Mouse (Mus musculus) gastrocnemius, adult 2 months (tissue): Measurements from ENCODE around the gene Tent2. TPM values are rescaled to one million over a fixed set of nuclear protein-coding genes. Genes with fewer than 3 reads are reported as not detected.
"Not testable (repeated sequence)": the region's sequence is repeated elsewhere in the genome, so short reads cannot be mapped to it uniquely, and the experiment has no call there.

Source experiments
- DNase-seq: peaks from one replicate; pipeline ENCODE4 v3.0.0; 2022
- H3K27ac ChIP-seq: fragments of 200-600 bp; 2 replicates; pipeline ENCODE4 v1.8.1; 2022; ENCODE audit warnings: mild to moderate bottlenecking
- H3K4me3 ChIP-seq: fragments of 200-600 bp; 2 replicates; pipeline ENCODE4 v1.8.1; 2022; ENCODE audit warnings: mild to moderate bottlenecking, moderate library complexity
- CTCF ChIP-seq: fragments of 200-600 bp; IDR thresholded peaks from 2 replicates; pipeline ENCODE4 v1.8.1; 2022; ENCODE audit warnings: antibody characterized with exemption, mild to moderate bottlenecking, moderate library complexity
- intact Hi-C: fragments of 180-260 bp; cut with DNase I; formaldehyde crosslinking; loops from one replicate; pipeline ENCODE4 v1.15.1; 2025
- long read RNA-seq, 2 experiments: library from polyadenylated mRNA; stranded (forward); transcript quantifications; one replicate each; pipeline ENCODE4 v2.0.0; 2021
- total RNA-seq, 2 experiments: library from RNA; stranded (reverse); gene quantifications; 2 replicates each; pipeline ENCODE4 v1.2.3; 2021

Gene Tent2
- 10 to 100 TPM; 10.2 to 12.4 TPM for total RNA-seq
- long read RNA-seq, experiment 1, transcript Tent2-201 (15 exons, 2,990 nt), result major isoform, 5 of 16 reads
- long read RNA-seq, experiment 1, partial matches to known transcripts, result 1 of 16 reads
- long read RNA-seq, experiment 1, other reads (novel, unspliced or antisense), result 8 of 16 reads
- long read RNA-seq, experiment 2, partial matches to known transcripts, result 0 of 9 reads
- long read RNA-seq, experiment 2, other reads (novel, unspliced or antisense), result 4 of 9 reads

DNA sequence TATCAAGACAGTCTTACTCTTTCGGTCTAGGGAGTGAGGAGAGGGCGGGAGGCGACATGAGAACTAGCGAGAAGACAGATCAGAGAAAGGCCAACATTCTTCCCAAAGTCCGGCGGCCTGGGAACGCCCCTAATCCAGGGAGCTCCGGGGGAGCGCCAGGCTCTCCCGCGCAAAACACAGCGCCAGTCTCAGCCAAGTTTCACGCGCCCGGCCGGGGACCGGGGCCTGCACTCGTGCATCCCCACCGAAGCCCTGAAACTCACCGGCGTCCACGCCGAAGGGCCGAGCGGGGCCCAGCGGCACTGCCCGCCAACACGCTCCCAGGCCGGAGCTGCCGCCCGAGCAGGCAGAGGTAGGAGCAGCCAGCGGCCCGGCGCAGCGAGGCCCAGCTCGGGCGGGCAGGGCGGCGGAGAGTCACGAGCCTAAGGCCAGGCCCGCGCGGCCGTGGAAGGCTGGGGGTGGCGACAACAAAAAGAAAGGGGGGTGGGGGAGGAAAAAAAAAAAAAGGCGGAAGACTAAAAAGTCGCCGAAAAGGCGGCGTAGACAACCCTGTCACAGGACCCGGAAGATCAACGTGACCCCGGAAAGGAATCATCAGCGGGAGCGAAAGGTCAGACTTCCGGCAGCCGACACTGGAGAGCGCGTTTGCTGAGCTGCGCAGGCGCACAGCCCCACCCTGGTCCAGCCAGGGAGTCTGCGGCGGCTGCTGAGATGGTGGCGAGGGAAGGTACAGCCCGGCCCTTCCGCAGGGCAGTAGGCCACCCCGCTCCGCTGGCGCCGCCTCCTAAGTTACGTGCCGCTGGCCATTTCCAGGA lies at the start of gene Tent2:
Gene Tent2, minus strand, starts transcription at position 555 of the 815 bp plus-strand sequence.
- DNase-seq, result peak; percentile 98
- intact Hi-C loops, result loop anchor here (5.0 kb wide), 1 partner anchor 50 kb away; no protein-coding TSS in a partner anchor
- no peak for TF ChIP-seq CTCF

DNA sequence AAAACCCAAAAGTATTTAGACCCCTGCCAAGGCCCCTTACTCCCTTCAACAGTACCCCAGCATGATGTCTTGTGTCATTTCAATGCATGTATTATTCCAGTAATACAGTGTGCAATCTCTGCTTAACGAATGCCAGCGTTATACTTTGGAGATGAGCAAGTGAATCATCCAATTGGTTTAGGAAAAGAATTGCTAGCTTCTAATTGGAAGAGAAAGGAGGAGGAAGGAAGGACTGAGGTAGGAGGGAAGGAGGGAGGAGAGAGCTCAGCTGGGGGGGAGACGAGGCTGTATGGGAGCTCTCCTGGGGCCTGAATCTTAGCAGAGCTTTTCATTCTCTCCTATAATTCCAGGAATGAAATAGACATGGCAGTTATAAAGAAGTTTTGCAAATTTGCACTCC lies 49.0 kb upstream of the Tent2 start:
- Histone ChIP-seq H3K27ac (peak overlapping the region; percentile 20; the same call in 1 of the 2 replicates), H3K4me3 (no peak overlapping the region)
- no peak for TF ChIP-seq CTCF
- intact Hi-C loops, result loop anchor here (5.0 to 10.0 kb wide), 2 partner anchors 49 to 156 kb away; partner anchors contain the start of gene Tent2
- DNase-seq, result no peak

More for the DNA sequence above, at the start of gene Tent2:
- peak within 1 kb of the TSS; percentile 96 for H3K27ac ChIP-seq
- H3K4me3 ChIP-seq, result peak within 1 kb of the TSS; percentile 80

DNA sequence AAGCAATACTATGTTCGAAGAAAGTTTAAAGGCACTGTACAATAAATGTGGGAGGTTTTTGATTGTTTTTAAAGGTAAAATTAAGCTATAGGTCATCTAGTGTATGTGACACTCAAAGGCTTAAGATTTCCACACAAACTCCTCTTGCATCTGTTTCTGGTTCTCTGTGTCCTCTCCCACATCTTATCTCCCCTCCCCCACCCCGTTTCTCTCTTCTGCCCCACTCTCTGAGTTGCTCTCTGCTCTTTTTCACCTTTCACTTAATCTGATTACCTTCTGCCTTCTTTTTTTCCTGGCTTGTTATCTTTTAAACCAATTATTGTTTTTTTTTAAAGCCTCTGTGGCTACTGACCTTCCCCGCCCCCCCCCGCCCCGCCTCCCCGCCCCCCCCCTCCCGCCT lies 47.4 kb upstream of the Tent2 start:
- no peak for DNase-seq

DNA sequence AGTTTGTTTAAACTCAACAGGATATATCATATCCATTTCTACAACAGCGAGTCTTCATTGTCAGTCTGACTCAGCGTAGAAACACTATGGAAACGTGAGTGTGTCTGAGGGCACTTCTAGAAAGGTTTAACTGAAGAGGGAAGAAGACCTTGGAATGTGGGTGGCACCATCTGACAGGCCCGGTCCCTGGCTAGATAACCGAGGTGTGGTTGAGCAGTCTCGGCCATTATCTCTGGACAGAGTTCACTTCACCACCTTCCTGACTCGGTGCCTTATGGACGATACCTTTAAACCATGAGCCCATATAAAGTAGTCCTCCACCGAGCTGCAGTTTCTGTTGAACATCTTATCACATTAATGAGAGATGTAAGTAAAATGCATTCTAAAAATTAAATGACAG lies 46.9 kb upstream of the Tent2 start:
- no peak for DNase-seq
- intact Hi-C loops, result no loop called here
- Histone ChIP-seq H3K4me3 (no peak overlapping the region), H3K27ac (no peak overlapping the region)
- no peak for TF ChIP-seq CTCF

More for the DNA sequence above, 47.4 kb upstream of the Tent2 start:
- Histone ChIP-seq H3K27ac (no peak overlapping the region), H3K4me3 (no peak overlapping the region)
- TF ChIP-seq CTCF, result no peak
- intact Hi-C loops, result no loop called here

DNA sequence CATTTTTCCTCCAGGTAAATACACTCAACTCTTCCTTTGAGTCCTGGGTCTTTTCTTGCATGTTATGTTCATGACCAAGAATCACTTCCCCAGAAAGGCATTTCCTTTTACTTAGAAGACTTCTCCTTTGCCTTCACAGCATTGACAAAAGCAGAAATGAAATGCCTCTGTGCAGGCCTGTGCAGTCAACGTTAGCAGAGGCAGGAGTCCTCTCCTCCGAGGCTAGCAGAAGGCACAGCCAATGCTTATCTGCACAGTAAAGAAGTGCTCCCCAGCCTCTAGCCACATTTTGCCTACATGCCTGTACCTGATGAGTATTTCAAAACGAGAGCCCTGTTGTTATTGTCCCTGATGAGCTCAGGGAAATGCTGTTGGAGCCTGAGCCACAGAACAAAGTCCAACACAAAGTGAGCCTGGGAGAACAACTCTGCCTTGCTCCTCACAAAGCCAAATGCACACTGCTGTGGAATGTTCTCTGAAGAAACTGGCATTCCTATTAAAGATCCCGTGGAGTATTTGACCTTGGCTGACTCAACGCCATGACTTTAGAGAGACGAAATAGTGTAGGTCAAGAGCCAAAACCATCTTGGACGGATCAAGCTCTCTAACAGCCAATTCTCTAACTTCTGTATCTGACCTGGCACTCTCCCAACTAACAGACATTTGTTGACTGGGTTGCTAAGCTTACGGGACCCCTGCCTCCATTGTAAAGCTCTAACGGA lies 45.7 kb upstream of the Tent2 start:
- Histone ChIP-seq H3K4me3 (no peak overlapping the region), H3K27ac (peak overlapping the region; percentile 32; the same call in 1 of the 2 replicates)
- intact Hi-C loops, result no loop called here
- DNase-seq, result no peak
- TF ChIP-seq CTCF, result no peak

DNA sequence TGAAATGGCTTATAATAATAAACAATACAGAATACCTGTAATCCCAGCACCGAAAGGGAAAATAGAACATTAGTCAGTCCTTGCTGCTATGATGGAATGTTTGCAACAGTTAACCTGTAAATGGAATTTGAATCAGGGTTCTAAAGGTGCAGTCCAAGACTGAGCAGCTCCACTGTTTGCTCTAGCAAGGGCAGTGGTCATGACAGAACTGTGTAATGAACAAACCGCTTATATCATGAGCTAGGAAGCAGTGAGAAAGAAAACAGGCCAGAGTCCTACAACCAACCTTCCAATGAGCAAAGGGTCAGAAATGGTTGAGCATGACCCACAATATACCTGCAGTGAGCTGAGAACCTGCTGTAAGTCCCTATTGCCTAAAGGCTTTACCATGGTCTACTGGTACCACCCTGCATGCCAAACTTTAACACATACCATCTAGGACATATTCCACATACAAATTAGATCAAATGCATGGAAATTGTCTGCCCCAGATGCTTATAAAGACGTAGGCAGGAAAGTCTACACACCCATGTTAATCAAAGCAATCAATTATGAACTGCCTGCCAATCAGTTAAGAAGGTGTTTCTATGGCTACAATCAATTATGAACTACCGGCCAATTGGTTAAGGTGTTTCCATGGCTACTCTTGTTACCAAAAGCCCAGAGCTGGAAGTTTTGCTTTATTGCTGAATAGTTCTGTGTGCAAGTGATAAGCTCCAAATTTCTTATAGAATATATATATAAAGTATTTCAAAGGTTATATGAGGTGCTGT lies 42.3 kb upstream of the Tent2 start:
- H3K4me3 ChIP-seq, result no peak overlapping the region
- H3K27ac ChIP-seq, result no peak overlapping the region
- intact Hi-C loops, result no loop called here
- DNase-seq, result no peak
- TF ChIP-seq CTCF, result no peak

DNA sequence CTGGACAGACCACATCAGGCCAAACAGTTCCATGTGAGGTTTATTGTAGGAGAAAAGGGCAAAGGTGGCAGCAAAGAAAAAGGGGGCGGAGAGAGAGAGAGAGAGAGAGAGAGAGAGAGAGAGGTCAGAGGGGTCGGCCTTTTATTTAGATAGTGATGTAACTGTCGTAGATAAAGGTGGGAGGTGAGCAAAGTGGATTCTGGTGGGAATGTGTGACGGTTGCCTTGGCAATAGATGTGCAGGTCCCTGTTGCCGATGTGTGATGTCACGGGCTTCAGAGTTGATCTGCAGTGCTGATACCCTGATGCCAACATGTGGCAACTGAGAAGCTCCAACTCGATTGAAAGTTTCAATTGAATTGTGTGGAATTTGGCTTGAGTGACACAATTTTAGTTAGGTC lies 40.1 kb upstream of the Tent2 start:
- DNase-seq, result no peak
- intact Hi-C loops, result no loop called here
- Histone ChIP-seq H3K4me3 (no peak overlapping the region), H3K27ac (no peak overlapping the region)
- no peak for TF ChIP-seq CTCF

DNA sequence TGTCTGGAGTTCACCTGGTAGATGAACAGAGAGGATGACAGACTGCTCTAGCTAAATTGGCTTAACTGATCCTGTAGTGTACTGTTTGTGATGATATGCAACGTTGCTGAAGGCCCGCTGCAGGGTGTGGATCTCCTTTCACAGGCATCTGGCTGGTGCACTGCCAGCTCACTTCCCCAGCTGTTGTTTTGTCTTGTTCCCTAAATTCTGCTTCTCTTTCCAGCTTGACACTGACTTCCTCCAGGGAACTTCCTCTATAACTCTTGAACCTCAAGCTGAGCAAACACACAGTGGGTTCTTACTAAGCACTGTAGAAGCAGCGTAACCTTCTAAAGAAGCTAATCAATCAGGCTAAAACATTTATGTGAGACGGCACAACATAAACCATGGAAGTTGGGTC lies 38.8 kb upstream of the Tent2 start:
- Histone ChIP-seq H3K27ac (peak overlapping the region; percentile 35; the same call in 1 of the 2 replicates), H3K4me3 (no peak overlapping the region)
- intact Hi-C loops, result no loop called here
- DNase-seq, result peak; percentile 66
- no peak for TF ChIP-seq CTCF

DNA sequence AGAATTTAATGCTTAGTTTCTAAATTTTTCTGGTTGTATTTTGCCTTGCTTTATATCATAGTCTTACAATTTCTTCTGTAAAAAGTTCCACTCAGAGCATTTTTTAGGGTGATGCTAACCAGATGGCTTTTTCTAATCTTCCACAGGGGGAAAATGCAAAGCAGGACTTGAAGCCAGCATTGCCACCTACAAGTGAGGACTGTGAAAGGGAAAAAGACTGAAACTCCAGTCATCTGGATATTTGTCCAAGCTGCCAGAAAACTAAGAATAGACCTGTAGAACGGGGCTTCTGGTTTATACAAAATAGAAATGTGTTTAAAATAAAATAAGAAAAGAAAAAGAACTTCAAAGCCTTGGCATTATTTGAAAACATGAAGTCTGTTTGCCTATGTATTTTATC lies 19.6 kb upstream of the Tent2 start:
- H3K27ac ChIP-seq, result no peak overlapping the region
- DNase-seq, result no peak
- intact Hi-C loops, result no loop called here
- no peak overlapping the region for H3K4me3 ChIP-seq
- TF ChIP-seq CTCF, result no peak

DNA sequence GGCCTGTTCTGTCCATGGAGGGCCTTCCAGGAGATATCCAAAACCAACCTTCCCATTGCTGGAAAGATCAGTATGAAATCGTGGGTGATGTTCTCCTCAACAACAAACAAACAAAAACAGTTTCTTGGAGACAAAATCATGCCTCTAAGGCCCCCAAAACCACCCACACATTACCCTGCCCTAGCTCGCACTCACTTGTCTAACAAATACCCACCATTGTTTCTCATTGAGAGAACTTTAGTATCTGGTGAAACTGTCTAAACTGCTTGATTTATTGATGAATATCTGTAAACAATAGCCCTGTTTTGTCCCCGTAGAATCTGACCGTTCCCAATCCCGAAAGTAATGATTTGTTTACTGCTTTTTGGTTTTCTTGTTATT lies 451 bp upstream of the Tent2 start:
- TF ChIP-seq CTCF, result no peak
- intact Hi-C loops, result loop anchor here (5.0 kb wide), 1 partner anchor 50 kb away; no protein-coding TSS in a partner anchor
- no peak for DNase-seq
- Histone ChIP-seq H3K4me3 (peak overlapping the region; percentile 80), H3K27ac (peak overlapping the region; percentile 96)

DNA sequence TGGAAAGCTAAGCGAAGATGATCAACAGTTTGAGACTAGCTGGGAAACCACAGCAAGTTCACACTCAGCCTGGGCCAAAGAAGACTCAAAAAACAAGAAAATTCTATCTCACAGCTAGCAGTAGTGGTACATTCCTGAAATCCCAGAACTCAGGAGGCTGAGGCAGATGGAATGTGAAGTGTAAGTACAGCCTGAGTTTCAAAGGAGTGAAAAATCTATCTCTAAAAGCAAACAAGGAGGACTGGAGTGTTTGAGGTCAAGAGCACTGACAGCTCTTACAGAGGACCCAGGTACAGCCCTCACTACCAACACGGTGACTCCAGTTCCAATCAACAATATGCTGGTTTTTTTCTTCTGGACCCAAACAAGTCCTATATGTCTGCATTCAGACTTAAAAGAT lies 2.8 kb downstream of the Tent2 start:
- DNase-seq, result no peak
- intact Hi-C loops, result no loop called here
- Histone ChIP-seq H3K4me3 (no peak overlapping the region), H3K27ac (no peak overlapping the region)
- no peak for TF ChIP-seq CTCF

DNA sequence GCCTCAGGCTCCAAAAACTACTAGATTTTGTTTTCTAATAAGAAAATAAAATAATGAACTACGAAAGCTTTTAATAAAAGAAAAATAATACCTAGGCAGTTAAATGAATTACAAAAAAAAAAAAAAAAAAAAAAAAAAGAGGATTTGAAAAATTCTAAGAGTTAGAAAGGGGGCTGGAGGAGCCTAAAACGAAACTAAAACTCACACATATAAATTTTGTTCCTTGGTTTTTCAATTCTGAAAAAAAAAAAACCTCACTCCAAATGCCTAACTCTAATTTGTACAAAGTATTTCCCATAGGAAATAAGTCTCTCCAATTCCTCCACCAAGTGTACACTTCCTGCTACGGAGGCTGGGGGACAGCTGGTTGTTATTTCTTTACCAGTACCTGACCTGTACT lies 3.4 kb downstream of the Tent2 start:
- Histone ChIP-seq H3K4me3 (no peak overlapping the region), H3K27ac (no peak overlapping the region)
- TF ChIP-seq CTCF, result no peak
- DNase-seq, result no peak
- intact Hi-C loops, result no loop called here

DNA sequence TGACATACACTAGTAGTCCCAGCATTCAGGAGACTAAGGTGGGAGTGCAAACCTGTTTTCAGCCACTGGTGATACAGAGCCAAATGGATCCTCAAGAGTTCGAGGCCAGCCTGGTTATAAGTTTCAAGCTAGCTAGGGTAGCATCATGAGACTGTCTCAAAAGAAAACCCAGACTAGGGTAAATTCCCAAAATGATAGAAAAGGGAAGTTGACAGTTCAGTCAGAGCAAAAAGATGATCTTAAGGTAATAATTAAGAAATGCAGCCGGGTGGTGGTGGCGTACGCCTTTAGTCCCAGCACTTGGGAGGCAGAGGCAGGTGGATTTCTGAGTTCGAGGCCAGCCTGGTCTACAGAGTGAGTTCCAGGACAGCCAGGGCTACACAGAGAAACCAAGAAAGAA lies 4.4 kb downstream of the Tent2 start:
- H3K4me3 ChIP-seq, intact Hi-C loops, H3K27ac ChIP-seq, DNase-seq: not testable (repeated sequence)
